Mouse (Mus musculus) thymus, adult 2 months (tissue): Measurements from ENCODE around the gene Atg7.

Source experiments
- CTCF ChIP-seq: fragments of 200-500 bp; IDR thresholded peaks from 2 replicates; pipeline ENCODE4 v1.5.1; 2012; ENCODE audit warnings: mild to moderate bottlenecking, control low read depth, low read length, moderate library complexity, borderline replicate concordance; ENCODE audit not compliant: control insufficient read depth, poor library complexity, insufficient read depth; ENCODE audit errors: extremely low read depth
- POLR2A ChIP-seq: fragments of 200-500 bp; IDR thresholded peaks from 2 replicates; pipeline ENCODE4 v1.6.1; 2012; ENCODE audit warnings: mild to moderate bottlenecking, low read length, control low read depth, moderate library complexity; ENCODE audit not compliant: control insufficient read depth, poor library complexity, insufficient read depth; ENCODE audit errors: extremely low read depth

- TF ChIP-seq POLR2A (no peak), CTCF (no peak)
These were observed 215.3 kb downstream of the Atg7 start for GRCm38 (mm10) chr6:114857996-114858721.
